Mouse (Mus musculus): ENCODE data around the gene Smurf1.

Smurf1 gene

DNA sequence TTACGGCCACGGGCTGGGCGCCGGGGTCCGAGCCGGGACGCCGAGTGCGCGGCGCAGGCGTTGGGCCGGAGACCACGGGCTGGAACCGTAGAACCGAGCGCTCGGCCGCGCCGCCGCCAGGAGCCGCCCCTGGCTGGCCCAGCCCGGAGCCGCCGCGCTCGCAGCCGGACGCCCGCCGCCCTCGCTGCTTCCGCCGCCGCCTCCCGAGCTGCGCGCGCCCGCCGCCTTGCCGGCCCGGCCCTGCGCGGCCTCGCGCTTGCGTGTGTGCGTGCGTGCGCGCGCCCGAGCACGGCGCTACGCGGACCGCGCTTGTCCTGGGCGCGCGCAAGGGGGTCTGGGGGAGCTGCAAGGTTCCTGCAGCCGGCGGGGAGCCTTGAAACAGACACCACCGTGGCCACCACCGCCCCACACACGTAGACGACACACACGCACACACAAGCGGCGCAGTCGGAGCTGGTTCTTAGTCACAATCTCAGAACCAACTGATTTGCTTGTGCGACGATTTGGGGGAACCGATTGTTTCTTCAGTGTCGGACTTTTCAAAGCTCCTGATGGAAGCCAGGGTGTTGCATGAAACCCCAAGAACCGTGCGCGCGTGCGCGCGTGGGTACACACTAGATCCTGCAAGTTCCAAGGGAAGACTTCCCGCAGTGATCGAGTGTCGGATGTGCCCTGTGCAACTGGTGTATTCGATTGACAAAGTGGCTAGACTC is at the start of gene Smurf1:
Gene Smurf1, minus strand, starts transcription at position 209 of the 713 bp plus-strand sequence.
- peak; percentile 79 to 82 for DNase-seq (ENCODE audit: low spot score in 2 of 2)

- DNase-seq (ENCODE audit: low spot score in 2 of 2): no peak
Observed at GRCm38 (mm10) chr5:145014278-145014677, 48.6 kb upstream of the Smurf1 start.

DNA sequence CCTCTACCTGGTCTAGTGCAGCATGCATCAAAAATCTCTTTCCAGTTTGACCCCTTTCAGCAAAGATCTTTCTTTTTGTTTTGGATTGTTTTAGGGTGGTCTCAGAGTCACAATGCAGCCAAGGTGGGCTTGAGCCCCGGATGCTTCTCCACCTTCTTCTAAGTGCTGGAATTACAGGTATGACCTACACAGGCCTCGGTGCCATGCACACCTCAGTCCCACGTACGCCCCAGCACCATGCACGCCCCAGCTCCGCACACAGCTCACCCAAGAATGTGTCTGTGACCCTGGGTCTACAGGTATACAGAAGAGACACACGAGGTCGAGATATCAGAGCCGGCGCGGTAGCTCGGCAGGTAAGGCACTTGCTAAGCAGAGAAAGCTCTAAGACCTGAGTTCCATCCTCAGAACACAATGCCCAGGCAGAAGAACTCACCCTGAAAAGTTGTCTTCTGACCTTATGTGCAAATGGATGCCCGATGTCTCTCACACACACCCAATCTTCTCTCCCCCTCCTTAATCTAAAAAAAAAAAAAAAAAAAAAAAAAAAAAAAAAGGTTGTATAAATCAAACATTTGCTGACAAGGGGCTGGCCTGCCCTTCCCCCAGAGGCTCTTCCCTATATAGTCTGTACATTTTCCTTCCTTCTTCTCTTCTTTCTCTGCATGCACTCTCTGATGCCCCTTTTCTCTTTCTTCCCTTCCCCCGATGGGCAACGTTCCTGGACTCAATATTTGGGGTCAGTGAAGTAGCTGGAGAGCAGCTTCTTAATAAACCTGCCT is 43.4 kb upstream of the Smurf1 start:
- no peak for DNase-seq (ENCODE audit: low spot score in 2 of 2)

GRCm38 (mm10) chr5:145005596-145005995 is 39.9 kb upstream of the Smurf1 start:
- no peak for DNase-seq (ENCODE audit: low spot score in 2 of 2)

- DNase-seq (ENCODE audit: low spot score in 2 of 2): no peak
Observed at GRCm38 (mm10) chr5:145004495-145004894, 38.8 kb upstream of the Smurf1 start.

DNA sequence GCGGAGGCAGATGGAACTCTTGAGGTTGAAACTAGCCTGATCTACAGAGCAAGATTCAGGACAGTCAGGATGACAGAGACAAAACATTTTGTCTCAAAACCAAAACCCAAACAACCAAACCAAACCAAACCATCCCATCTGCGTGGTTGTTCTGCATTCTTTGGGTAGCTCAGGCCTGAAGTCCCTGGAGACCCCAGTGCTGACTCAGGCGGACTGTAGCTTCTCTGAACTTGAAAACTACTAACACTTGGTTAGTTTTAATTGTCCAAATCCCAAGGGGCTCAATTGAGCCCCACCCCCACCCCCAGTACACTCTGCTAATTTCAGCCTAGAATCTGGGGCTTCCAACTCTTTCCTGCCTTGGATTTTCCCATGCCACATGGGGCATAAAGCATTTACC is 37.7 kb upstream of the Smurf1 start:
- no peak for DNase-seq (ENCODE audit: low spot score in 2 of 2)

GRCm38 (mm10) chr5:144998491-144998890 is 32.8 kb upstream of the Smurf1 start:
- DNase-seq (ENCODE audit: low spot score in 2 of 2): no peak

- no peak for DNase-seq (ENCODE audit: low spot score in 2 of 2)
Observed at GRCm38 (mm10) chr5:144990481-144990880, 24.8 kb upstream of the Smurf1 start.

DNA sequence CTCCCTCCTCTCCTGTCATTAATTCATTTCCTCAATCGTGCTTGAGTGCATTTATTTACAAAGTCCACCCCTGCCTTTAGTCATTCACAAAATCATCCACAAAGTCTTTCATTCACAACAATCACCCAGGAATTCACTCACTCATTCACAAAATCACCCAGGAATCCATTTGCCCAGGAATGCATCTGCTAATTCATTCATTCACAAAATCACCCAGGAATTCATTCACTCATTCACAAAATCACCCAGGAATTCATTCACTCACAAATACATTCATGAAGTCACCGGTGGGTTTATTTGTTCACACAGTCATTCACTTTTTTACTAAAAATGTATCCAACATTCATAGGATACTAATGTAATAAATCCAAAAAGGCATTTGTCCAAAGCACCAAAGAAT is 24.4 kb upstream of the Smurf1 start:
- no peak for DNase-seq (ENCODE audit: low spot score in 2 of 2)

DNA sequence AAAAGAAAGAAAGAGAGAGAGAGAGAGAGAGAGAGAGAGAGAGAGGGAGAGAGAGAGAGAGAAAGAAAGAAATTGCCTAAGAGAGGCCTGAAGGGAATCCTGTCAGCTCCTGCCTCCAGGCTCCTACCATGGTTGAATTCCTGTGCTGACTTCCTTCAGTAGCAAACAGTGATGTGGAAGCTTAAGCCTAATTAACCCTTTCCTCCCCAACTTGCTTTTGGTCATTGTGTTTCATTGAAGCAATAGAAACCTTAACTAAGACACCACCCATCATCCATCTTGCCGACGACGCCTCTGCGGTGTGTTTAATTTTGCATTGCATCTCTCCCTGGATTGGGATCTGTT is 23.4 kb upstream of the Smurf1 start:
- no peak for DNase-seq (ENCODE audit: low spot score in 2 of 2)

DNA sequence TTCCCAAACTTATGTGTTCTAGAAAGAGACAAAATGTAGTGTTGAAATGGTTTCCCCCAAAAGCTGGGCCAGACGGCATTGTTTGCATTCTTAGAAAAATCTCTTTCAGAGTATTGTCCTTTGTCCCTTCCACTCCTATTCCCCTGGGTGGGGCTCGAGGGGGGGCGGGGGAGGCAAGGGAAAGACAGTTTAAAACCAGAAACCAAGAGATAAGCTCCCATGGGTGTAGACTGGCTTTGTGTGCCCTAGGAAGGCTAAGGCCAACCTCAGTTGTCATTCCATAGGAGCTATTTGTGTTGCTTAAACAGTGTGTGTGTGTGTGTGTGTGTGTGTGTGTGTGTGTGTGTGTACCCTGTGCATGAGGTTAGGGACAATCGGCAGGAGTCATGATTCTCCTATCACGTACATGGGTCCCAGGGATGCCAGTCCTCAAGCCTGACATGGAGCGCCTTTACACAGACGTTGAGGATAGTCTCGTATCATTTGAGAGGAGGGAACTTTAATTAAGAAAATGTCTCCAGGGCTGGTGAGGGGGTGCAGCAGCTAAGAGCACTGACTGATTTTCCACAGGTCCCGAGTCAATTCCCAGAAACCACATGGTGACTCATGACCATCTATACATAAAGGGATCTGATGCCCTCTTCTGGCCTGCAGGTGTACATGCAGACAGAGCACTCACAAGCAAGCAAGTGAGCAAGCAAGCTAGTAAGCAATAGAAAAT is 22.9 kb upstream of the Smurf1 start:
- no peak for DNase-seq (ENCODE audit: low spot score in 2 of 2)

DNA sequence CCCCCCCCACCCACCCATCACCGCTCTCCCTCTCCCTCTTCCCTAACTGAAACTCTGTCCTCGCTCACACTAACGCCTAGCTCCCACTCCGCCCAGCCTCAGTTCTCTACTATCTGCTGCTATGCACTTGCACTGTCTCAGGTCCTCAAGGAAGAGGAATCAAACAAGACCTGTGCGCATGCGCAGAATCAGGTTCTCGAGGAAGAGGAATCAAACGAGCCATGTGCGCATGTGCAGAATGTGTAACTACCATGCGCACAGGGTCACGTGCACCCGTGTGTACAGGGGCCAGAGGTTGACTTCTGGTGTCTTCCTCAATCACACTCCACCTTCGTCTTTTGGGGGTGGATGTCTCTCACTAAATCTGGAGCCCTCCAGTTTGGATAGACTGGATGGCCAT is 21.9 kb upstream of the Smurf1 start:
- no peak for DNase-seq (ENCODE audit: low spot score in 2 of 2)

DNA sequence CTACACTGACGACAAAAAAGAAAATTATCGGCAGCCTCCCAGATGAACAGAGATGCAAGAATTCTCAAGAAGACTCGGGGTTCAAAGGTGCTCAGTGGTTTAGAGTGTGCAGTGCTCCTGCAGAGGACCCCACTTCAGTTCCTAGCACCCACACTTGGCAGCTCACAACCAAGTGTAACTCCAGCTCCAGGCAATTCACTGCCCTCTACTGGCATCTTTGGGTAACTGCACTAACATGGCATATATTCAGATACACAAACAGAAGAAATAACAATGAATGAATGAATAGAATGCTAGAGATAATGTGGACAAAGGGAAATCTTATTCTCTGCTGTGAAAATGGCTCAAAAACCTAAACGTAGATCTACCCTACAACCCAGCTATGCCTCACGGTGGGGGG is 19.2 kb upstream of the Smurf1 start:
- no peak for DNase-seq (ENCODE audit: low spot score in 2 of 2)

GRCm38 (mm10) chr5:144983227-144983626 is 17.6 kb upstream of the Smurf1 start:
- DNase-seq (ENCODE audit: low spot score in 2 of 2): no peak

DNA sequence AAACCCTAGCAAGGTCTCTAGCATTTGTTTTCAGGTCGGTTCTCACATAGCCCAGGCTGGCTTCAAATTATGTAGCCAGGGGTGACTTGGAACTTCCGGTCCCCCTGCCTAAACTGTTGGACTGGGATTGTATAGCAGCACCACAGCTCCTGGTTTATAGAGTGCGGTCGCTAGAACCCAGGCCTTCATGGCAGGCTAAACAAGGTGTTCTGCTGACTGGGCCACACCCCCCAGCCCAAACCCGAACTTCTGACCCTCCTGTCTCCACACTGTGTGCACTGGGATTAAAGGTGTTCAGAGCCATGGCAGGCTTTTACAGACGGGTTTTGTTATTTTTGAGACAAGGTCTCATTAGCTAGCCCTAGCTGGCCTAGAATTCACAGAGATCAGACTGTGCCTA is 13.5 kb upstream of the Smurf1 start:
- no peak for DNase-seq (ENCODE audit: low spot score in 2 of 2)

GRCm38 (mm10) chr5:144978533-144979107 is 13.0 kb upstream of the Smurf1 start:
- no peak for DNase-seq (ENCODE audit: low spot score in 2 of 2)

GRCm38 (mm10) chr5:144971266-144971665 is 5.6 kb upstream of the Smurf1 start:
- no peak for DNase-seq (ENCODE audit: low spot score in 2 of 2)

DNA sequence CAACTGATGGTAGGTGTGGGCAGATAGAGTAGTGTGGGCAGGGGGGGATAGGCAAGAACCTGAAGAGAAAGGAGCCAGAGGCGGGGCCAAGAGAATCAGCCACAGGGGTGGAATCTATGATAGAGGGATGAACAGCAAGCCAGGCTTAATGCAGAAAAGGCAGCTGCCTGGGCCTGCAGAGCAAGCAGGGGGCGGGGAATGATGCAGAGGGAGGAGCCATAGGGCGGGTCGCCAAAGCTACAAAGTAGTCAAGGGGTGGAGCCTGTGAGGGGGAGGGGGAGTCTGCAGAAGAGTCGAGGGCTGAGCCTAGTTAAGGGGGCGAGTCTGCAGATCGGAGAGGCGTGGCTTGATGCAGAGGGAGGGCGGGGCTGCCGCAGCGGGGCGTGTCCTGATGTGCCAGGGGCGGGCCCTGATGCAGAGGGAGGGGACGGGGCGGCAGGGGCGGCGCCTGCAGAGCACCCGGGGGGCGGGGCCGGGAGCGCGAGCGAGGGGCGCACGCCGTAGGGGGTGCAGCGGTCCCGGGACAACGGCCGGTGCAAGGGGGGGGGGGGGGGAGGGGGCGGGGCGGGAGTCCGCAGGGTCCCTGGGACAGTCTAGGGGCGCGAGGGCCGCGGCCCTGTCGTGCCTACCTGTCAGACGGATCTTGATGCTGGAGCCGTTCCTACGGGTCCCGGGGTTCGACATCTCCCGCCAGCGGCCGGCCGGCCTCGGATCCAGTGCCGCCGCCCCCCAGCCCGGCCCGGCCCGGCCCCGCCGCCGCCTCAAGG is 592 bp downstream of the Smurf1 start:
- DNase-seq (ENCODE audit: low spot score in 2 of 2): peak; percentile 88 to 89

GRCm38 (mm10) chr5:144964465-144964864 is 1.2 kb downstream of the Smurf1 start:
- no peak for DNase-seq (ENCODE audit: low spot score in 2 of 2)

DNA sequence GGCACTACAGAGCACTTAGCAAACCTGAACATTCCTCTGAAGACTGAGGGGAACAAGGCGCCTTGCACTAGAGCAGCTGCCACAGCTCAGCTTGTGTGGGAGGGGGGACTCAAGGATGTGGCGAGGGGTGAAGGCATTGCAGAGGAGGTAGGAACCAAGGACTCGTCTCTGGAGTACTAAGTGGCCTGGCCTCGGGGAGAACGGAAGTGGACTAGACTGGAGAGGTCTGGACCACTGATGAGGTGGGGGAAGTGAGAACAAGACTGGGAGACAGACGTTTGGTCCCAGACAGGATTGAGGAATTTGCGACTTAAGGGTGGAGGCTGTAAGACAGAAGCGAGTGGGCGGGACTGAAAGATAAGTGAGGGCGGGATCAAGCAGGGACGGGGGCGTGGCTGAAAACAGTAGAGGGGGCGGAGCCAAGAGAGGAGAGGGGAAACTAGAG is 1.8 kb downstream of the Smurf1 start:
- peak; percentile 23 to 51 for DNase-seq (ENCODE audit: low spot score in 2 of 2)

GRCm38 (mm10) chr5:144963401-144963800 is 2.2 kb downstream of the Smurf1 start:
- peak; percentile 10 to 29 for DNase-seq (ENCODE audit: low spot score in 2 of 2)

Measured in spleen, postnatal 36 days (tissue).